Mouse (Mus musculus): ENCODE measurements around the gene Ccdc63. TPM values are rescaled to one million over a fixed set of nuclear protein-coding genes. Genes with fewer than 3 reads are reported as not detected.

The Ccdc63 gene
- total and polyA plus RNA-seq, 3 experiments, result 0.16 TPM; not detected in 2

GRCm38 (mm10) chr5:122060767-122061333, 79.8 kb downstream of the Ccdc63 start:
- TF ChIP-seq CTCF (IDR thresholded peaks at IDR 0.05; ENCODE audit: low read depth, low read length) (no peak), TAL1 (conservative IDR thresholded peaks at IDR 0.05; ENCODE audit: low read depth, low read length) (no peak), GATA2 (IDR thresholded peaks at IDR 0.05; ENCODE audit: borderline replicate concordance, low read depth, low read length) (no peak), POLR2AphosphoS5 (IDR thresholded peaks at IDR 0.05; ENCODE audit: insufficient replicate concordance, low read depth, low read length) (no peak), GATA1 (IDR thresholded peaks at IDR 0.05; ENCODE audit: borderline replicate concordance, low read length) (no peak)
- ATAC-seq (ENCODE audit: extremely low read depth, insufficient number of reproducible peaks, low FRiP score, poor library complexity, severe bottlenecking) (no peak), DNase-seq (ENCODE audit: low spot score) (no peak)
- no peaks in the 10 kb centered on the region; the same call in 1 of the 2 replicates for H3K4me1 ChIP-seq (ENCODE audit: insufficient read depth, low read depth, low read length)
- no peaks in the 10 kb centered on the region for H3K36me3 ChIP-seq (replicated peaks)
- H3K9me3 ChIP-seq (replicated peaks), result peaks cover 3% of the 10 kb centered on the region
- no peak overlapping the region for H3K4me3 ChIP-seq (ENCODE audit: low read depth, low read length)
- peaks cover 2% of the 10 kb centered on the region; the same call in 1 of the 2 replicates for H3K27me3 ChIP-seq (ENCODE audit: insufficient read depth, low read length)

- Histone ChIP-seq H3K27me3 (ENCODE audit: insufficient read depth, low read length) (peaks cover 2% of the 10 kb centered on the region; the same call in 1 of the 2 replicates), H3K9me3 (replicated peaks) (peaks cover 3% of the 10 kb centered on the region), H3K36me3 (replicated peaks) (no peaks in the 10 kb centered on the region), H3K4me3 (ENCODE audit: low read depth, low read length) (no peak overlapping the region), H3K4me1 (ENCODE audit: insufficient read depth, low read depth, low read length) (no peaks in the 10 kb centered on the region; the same call in 1 of the 2 replicates)
- DNase-seq (ENCODE audit: low spot score) (peak; percentile 31), ATAC-seq (ENCODE audit: extremely low read depth, insufficient number of reproducible peaks, low FRiP score, poor library complexity, severe bottlenecking) (no peak)
- peak; percentile 9; the same call in 1 of the 2 replicates for TF ChIP-seq CTCF (IDR thresholded peaks at IDR 0.05; ENCODE audit: low read depth, low read length)
- no peak for TF ChIP-seq GATA1 (IDR thresholded peaks at IDR 0.05; ENCODE audit: borderline replicate concordance, low read length)
Measured at GRCm38 (mm10) chr5:122059060-122060017, 81.3 kb downstream of the Ccdc63 start.

Other genes with a start within 250 kb of the Ccdc63 start
- not detected in 2 replicates for gene Cux2, start 90.7 kb downstream of the Ccdc63 start, total RNA-seq (2014; fragmentation: Nextera tagmentation)
- 0.11 and 0.58 TPM in 2 replicates for gene Cux2, start 90.7 kb downstream of the Ccdc63 start, total RNA-seq (2017)
- not detected in 2 replicates for gene Cux2, start 90.7 kb downstream of the Ccdc63 start, polyA plus RNA-seq (2012)
- gene Myl2, start 39.9 kb downstream of the Ccdc63 start, total RNA-seq (2014; fragmentation: Nextera tagmentation), result not detected in 2 replicates
- not detected in 2 replicates for gene Myl2, start 39.9 kb downstream of the Ccdc63 start, total RNA-seq (2017)
- gene Myl2, start 39.9 kb downstream of the Ccdc63 start, polyA plus RNA-seq (2012), result not detected in 2 replicates
- gene Ppp1cc, start 17.5 kb upstream of the Ccdc63 start, total RNA-seq (2014; fragmentation: Nextera tagmentation), result 269 and 270 TPM in 2 replicates
- gene Ppp1cc, start 17.5 kb upstream of the Ccdc63 start, total RNA-seq (2017), result 293 and 329 TPM in 2 replicates
- 148 and 214 TPM in 2 replicates for gene Ppp1cc, start 17.5 kb upstream of the Ccdc63 start, polyA plus RNA-seq (2012)
- 0.24 and 1.6 TPM in 2 replicates for gene Hvcn1, start 66.0 kb upstream of the Ccdc63 start, total RNA-seq (2014; fragmentation: Nextera tagmentation)
- 0.06 and 0.27 TPM in 2 replicates for gene Hvcn1, start 66.0 kb upstream of the Ccdc63 start, total RNA-seq (2017)
- 0.20 and 0.27 TPM in 2 replicates for gene Hvcn1, start 66.0 kb upstream of the Ccdc63 start, polyA plus RNA-seq (2012)
- gene Tctn1, start 123.6 kb upstream of the Ccdc63 start, total RNA-seq (2014; fragmentation: Nextera tagmentation), result 10.2 and 10.9 TPM in 2 replicates
- 5.0 and 6.3 TPM in 2 replicates for gene Tctn1, start 123.6 kb upstream of the Ccdc63 start, total RNA-seq (2017)
- gene Tctn1, start 123.6 kb upstream of the Ccdc63 start, polyA plus RNA-seq (2012), result 12.0 TPM in 2 replicates
- 11.3 and 12.5 TPM in 2 replicates for gene Pptc7, start 143.5 kb upstream of the Ccdc63 start, total RNA-seq (2014; fragmentation: Nextera tagmentation)
- gene Pptc7, start 143.5 kb upstream of the Ccdc63 start, total RNA-seq (2017), result 15.3 and 16.7 TPM in 2 replicates
- gene Pptc7, start 143.5 kb upstream of the Ccdc63 start, polyA plus RNA-seq (2012), result 10.6 and 11.4 TPM in 2 replicates
- gene Rad9b, start 213.4 kb upstream of the Ccdc63 start, total RNA-seq (2014; fragmentation: Nextera tagmentation), result 47.3 and 48.3 TPM in 2 replicates
- gene Rad9b, start 213.4 kb upstream of the Ccdc63 start, total RNA-seq (2017), result 17.3 and 20.8 TPM in 2 replicates
- gene Rad9b, start 213.4 kb upstream of the Ccdc63 start, polyA plus RNA-seq (2012), result 0.85 and 2.8 TPM in 2 replicates
- gene Vps29, start 213.5 kb upstream of the Ccdc63 start, total RNA-seq (2014; fragmentation: Nextera tagmentation), result 147 and 207 TPM in 2 replicates
- 228 and 249 TPM in 2 replicates for gene Vps29, start 213.5 kb upstream of the Ccdc63 start, total RNA-seq (2017)
- 9.8 and 13.5 TPM in 2 replicates for gene Vps29, start 213.5 kb upstream of the Ccdc63 start, polyA plus RNA-seq (2012)
- gene Gpn3, start 231.1 kb upstream of the Ccdc63 start, total RNA-seq (2014; fragmentation: Nextera tagmentation), result 55.2 and 59.0 TPM in 2 replicates
- 52.6 and 55.2 TPM in 2 replicates for gene Gpn3, start 231.1 kb upstream of the Ccdc63 start, total RNA-seq (2017)
- gene Gpn3, start 231.1 kb upstream of the Ccdc63 start, polyA plus RNA-seq (2012), result 46.4 and 48.8 TPM in 2 replicates
- 46.5 and 61.5 TPM in 2 replicates for gene Fam216a, start 231.5 kb upstream of the Ccdc63 start, total RNA-seq (2014; fragmentation: Nextera tagmentation)
- gene Fam216a, start 231.5 kb upstream of the Ccdc63 start, total RNA-seq (2017), result 53.4 and 61.1 TPM in 2 replicates
- gene Fam216a, start 231.5 kb upstream of the Ccdc63 start, polyA plus RNA-seq (2012), result 69.9 and 93.7 TPM in 2 replicates